Mouse (Mus musculus) neural tube, embryonic 14.5 days (tissue): Measurements from ENCODE around the gene Adamts18. TPM values are rescaled to one million over a fixed set of nuclear protein-coding genes. Genes with fewer than 3 reads are reported as not detected.

Experiments
- ATAC-seq: fragments of 200-750 bp; cut with Nextera tagmentation; 2 replicates; pipeline ENCODE4 v1.8.0; 2017; ENCODE audit warnings: low read depth, mild to moderate bottlenecking, moderate TSS enrichment, moderate library complexity
- H3K27ac ChIP-seq: fragments of 300-500 bp; sonication (generic); 2 replicates; pipeline ENCODE4 v1.5.1; 2014; ENCODE audit warnings: low read depth, mild to moderate bottlenecking, control low read depth, low read length, moderate library complexity, mixed read lengths
- H3K27me3 ChIP-seq: fragments of 300-500 bp; sonication (generic); 2 replicates; pipeline ENCODE4 v1.6.1; 2014; ENCODE audit warnings: low read length; ENCODE audit not compliant: control insufficient read depth, insufficient read depth
- H3K36me3 ChIP-seq: fragments of 300-500 bp; sonication (generic); 2 replicates; pipeline ENCODE4 v1.6.1; 2014; ENCODE audit warnings: low read length, mixed read lengths; ENCODE audit not compliant: control insufficient read depth, insufficient read depth
- H3K4me1 ChIP-seq: fragments of 300-500 bp; sonication (generic); 2 replicates; pipeline ENCODE4 v1.6.1; 2014; ENCODE audit warnings: low read length; ENCODE audit not compliant: control insufficient read depth, insufficient read depth
- H3K4me2 ChIP-seq: fragments of 300-500 bp; sonication (generic); 2 replicates; pipeline ENCODE4 v1.6.1; 2014; ENCODE audit warnings: mild to moderate bottlenecking, low read depth, low read length, control low read depth
- H3K4me3 ChIP-seq: fragments of 300-500 bp; sonication (generic); 2 replicates; pipeline ENCODE4 v1.5.1; 2014; ENCODE audit warnings: low read depth, low read length, control low read depth, mixed read lengths
- H3K9ac ChIP-seq: fragments of 300-500 bp; sonication (generic); replicated peaks from 2 replicates; pipeline ENCODE4 v1.6.1; 2014; ENCODE audit warnings: low read depth, mild to moderate bottlenecking, control low read depth, low read length, mixed read lengths
- H3K9me3 ChIP-seq: fragments of 300-500 bp; sonication (generic); 2 replicates; pipeline ENCODE4 v1.6.1; 2016; ENCODE audit warnings: low read length; ENCODE audit not compliant: control insufficient read depth
- WGBS: fragments of 180-500 bp; shearing (Covaris S2); extraction: QIAGEN DNeasy Blood & Tissue Kit; methylation state at CpG from one replicate; pipeline ENCODE4 v1.1.7; 2014; 5-methylcytosine and 5-hydroxymethylcytosine counted together
- polyA plus RNA-seq: library from polyadenylated mRNA; unstranded; fragments of >200 nt; fragmentation: Nextera tagmentation; extraction: Ambion mirVana; gene quantifications from 2 replicates; pipeline ENCODE4 v1.2.1, GENCODE M21; 2014

Gene Adamts18
- polyA plus RNA-seq, 1 experiment from 2014 or later, result 3.5 TPM

DNA sequence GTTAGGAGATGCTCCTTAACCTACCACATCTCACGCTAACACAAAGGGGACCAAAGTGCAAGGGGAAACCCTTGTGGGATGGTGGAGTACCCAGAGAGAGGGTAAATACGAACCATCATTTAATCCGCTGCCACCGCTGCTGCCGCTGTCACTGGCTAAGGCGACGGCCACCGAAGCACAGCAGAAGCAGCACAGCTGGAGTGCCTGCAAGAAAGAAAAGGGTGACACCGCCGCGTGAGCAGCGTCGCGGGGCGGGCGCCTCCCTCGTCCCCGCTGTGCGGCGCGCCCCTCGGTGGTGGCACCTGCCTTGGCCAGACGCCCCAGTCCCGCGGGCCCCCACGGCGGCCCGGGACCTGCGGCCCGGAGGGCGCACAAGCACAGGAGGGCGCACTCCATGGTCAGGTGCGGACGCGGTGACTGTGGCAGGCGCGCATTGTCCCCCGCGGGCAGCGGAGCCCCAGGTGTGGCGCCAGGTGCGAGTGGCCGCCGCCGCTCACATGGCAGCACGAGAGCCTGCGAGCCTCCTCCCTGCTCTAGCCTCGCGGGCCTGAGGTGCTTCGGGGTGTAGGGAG, 371 bp downstream of the Adamts18 start:
- WGBS, result 0% methylated on average over 47 of the region's 50 CpGs
- peak overlapping the region; percentile 62 for H3K4me3 ChIP-seq
- peak overlapping the region; percentile 78 for H3K27ac ChIP-seq
- H3K9me3 ChIP-seq, result no peaks in the 10 kb centered on the region
- H3K4me1 ChIP-seq, result peaks cover 16% of the 10 kb centered on the region; the same call in 1 of the 2 replicates
- peak; percentile 56 for ATAC-seq
- peak overlapping the region; percentile 97 for H3K4me2 ChIP-seq
- H3K27me3 ChIP-seq, result peaks cover 6% of the 10 kb centered on the region; the same call in 1 of the 2 replicates
- H3K9ac ChIP-seq, result peak overlapping the region; percentile 78
- no peaks in the 10 kb centered on the region for H3K36me3 ChIP-seq

DNA sequence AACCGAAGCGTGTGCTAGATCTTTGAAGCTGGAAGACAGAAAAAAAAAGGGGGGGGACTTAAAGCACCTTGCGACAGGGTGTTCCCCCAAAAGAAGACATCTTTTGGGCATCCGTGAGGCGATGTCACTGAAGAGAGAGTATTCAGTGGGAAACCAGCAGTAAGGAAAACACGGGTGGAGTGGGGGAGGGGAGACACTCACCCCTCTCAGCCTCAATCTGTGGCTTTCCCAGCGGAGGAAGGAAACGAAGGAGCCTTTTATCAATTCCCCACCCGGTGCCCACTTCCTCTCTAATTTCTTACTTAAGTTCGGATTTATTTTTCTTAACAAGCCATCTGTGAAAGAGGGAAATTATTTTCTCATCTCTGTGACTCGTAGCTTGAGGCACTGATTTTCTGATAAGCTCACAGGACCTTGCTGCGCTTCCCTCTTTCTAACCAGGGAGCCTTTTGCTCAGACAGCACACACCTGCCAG, 895 bp downstream of the Adamts18 start:
- 24% methylated on average over 12 of the region's 12 CpGs for WGBS

DNA sequence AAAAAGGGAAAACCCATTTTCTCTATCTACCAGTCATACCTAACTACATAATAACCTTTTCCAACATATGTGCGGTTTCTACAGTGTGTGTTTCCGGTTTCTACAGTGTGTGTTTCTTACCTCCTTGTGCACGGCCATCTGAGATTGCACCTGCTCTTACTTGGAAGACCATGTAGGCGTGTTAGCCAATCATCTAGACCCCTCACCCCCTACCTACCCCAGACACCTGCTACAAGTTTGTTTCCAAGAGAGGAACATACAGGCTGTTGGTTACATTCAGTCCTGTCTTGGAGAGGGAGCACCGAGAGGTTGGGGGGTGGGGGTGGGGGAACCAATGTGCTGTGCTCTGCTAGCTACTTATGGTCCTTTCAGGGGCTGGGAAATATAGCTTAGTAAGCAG, 1.9 kb downstream of the Adamts18 start:
- Histone ChIP-seq H3K4me2 (no peak overlapping the region), H3K27ac (no peak overlapping the region), H3K4me3 (no peak overlapping the region), H3K9ac (no peak overlapping the region), H3K27me3 (peaks cover 6% of the 10 kb centered on the region; the same call in 1 of the 2 replicates), H3K9me3 (no peaks in the 10 kb centered on the region), H3K36me3 (no peaks in the 10 kb centered on the region), H3K4me1 (peaks cover 16% of the 10 kb centered on the region; the same call in 1 of the 2 replicates)
- 90% methylated on average over 5 of the region's 5 CpGs for WGBS
- no peak for ATAC-seq

More for the DNA sequence above, 895 bp downstream of the Adamts18 start:
- no peaks in the 10 kb centered on the region for H3K9me3 ChIP-seq
- no peaks in the 10 kb centered on the region for H3K36me3 ChIP-seq
- H3K4me2 ChIP-seq, result peak overlapping the region; percentile 97
- peak overlapping the region; percentile 78; the same call in 1 of the 2 replicates for H3K27ac ChIP-seq
- peaks cover 6% of the 10 kb centered on the region; the same call in 1 of the 2 replicates for H3K27me3 ChIP-seq
- no peak for ATAC-seq
- H3K4me3 ChIP-seq, result peak overlapping the region; percentile 62
- peak overlapping the region; percentile 78 for H3K9ac ChIP-seq
- peaks cover 16% of the 10 kb centered on the region; the same call in 1 of the 2 replicates for H3K4me1 ChIP-seq

- Histone ChIP-seq H3K36me3 (no peaks in the 10 kb centered on the region), H3K4me2 (no peak overlapping the region), H3K27ac (no peak overlapping the region), H3K9me3 (no peaks in the 10 kb centered on the region), H3K9ac (0 out of 2 replicates have a peak overlapping the region, but pooled peaks have one; percentile 11), H3K4me1 (peaks cover 16% of the 10 kb centered on the region; the same call in 1 of the 2 replicates), H3K27me3 (0 out of 2 replicates have a peak, but pooled peaks cover 6% of the 10 kb centered on the region), H3K4me3 (no peak overlapping the region)
- no peak for ATAC-seq
- WGBS, result 47% methylated on average over 20 of the region's 20 CpGs
Measured at GRCm38 (mm10) chr8:113844801-113845301, 3.7 kb downstream of the Adamts18 start.

GRCm38 (mm10) chr8:113838211-113838610, 10.3 kb downstream of the Adamts18 start:
- Histone ChIP-seq H3K4me3 (no peak overlapping the region), H3K9ac (no peak overlapping the region), H3K36me3 (no peaks in the 10 kb centered on the region), H3K27ac (no peak overlapping the region), H3K4me1 (no peaks in the 10 kb centered on the region), H3K4me2 (no peak overlapping the region), H3K27me3 (no peaks in the 10 kb centered on the region), H3K9me3 (no peaks in the 10 kb centered on the region)
- ATAC-seq, result no peak
- WGBS, result 58% methylated on average over 6 of the region's 6 CpGs

GRCm38 (mm10) chr8:113837570-113837915, 11.0 kb downstream of the Adamts18 start:
- no peaks in the 10 kb centered on the region for H3K4me1 ChIP-seq
- ATAC-seq, result no peak
- H3K27ac ChIP-seq, result no peak overlapping the region
- H3K4me3 ChIP-seq, result no peak overlapping the region
- no peak overlapping the region for H3K4me2 ChIP-seq
- WGBS, result 37% methylated on average over 4 of the region's 4 CpGs
- H3K9me3 ChIP-seq, result no peaks in the 10 kb centered on the region
- H3K9ac ChIP-seq, result no peak overlapping the region
- no peaks in the 10 kb centered on the region for H3K36me3 ChIP-seq
- no peaks in the 10 kb centered on the region for H3K27me3 ChIP-seq

- Histone ChIP-seq H3K9me3 (no peaks in the 10 kb centered on the region), H3K27me3 (no peaks in the 10 kb centered on the region), H3K36me3 (no peaks in the 10 kb centered on the region), H3K4me2 (no peak overlapping the region), H3K27ac (no peak overlapping the region), H3K9ac (no peak overlapping the region), H3K4me3 (no peak overlapping the region), H3K4me1 (no peaks in the 10 kb centered on the region)
- 65% methylated on average over 8 of the region's 8 CpGs for WGBS
- ATAC-seq, result no peak
Measured at GRCm38 (mm10) chr8:113836892-113837569, 11.5 kb downstream of the Adamts18 start.

- Histone ChIP-seq H3K36me3 (no peaks in the 10 kb centered on the region), H3K27me3 (no peaks in the 10 kb centered on the region), H3K9ac (no peak overlapping the region), H3K4me3 (no peak overlapping the region), H3K9me3 (no peaks in the 10 kb centered on the region), H3K27ac (no peak overlapping the region), H3K4me1 (no peaks in the 10 kb centered on the region), H3K4me2 (no peak overlapping the region)
- no peak for ATAC-seq
- 76% methylated on average over 4 of the region's 4 CpGs for WGBS
Measured at GRCm38 (mm10) chr8:113833644-113834043, 14.9 kb downstream of the Adamts18 start.

- H3K27me3 ChIP-seq, result no peaks in the 10 kb centered on the region
- H3K9me3 ChIP-seq, result no peaks in the 10 kb centered on the region
- H3K27ac ChIP-seq, result no peak overlapping the region
- WGBS, result 100% methylated on average over 3 of the region's 3 CpGs
- no peak overlapping the region for H3K4me3 ChIP-seq
- no peak for ATAC-seq
- H3K9ac ChIP-seq, result no peak overlapping the region
- no peaks in the 10 kb centered on the region for H3K36me3 ChIP-seq
- H3K4me2 ChIP-seq, result no peak overlapping the region
- no peaks in the 10 kb centered on the region for H3K4me1 ChIP-seq
Measured at GRCm38 (mm10) chr8:113827270-113827669, 21.3 kb downstream of the Adamts18 start.
